Mouse (Mus musculus) liver, adult (tissue): ENCODE results near the gene Rps18.

ENCODE experiments used
- GATA4 ChIP-seq: IDR thresholded peaks from 2 replicates; pipeline ENCODE4 v1.6.1; 2014; ENCODE audit warnings: mild to moderate bottlenecking, low read length; ENCODE audit not compliant: insufficient replicate concordance

Rps18 gene

DNA sequence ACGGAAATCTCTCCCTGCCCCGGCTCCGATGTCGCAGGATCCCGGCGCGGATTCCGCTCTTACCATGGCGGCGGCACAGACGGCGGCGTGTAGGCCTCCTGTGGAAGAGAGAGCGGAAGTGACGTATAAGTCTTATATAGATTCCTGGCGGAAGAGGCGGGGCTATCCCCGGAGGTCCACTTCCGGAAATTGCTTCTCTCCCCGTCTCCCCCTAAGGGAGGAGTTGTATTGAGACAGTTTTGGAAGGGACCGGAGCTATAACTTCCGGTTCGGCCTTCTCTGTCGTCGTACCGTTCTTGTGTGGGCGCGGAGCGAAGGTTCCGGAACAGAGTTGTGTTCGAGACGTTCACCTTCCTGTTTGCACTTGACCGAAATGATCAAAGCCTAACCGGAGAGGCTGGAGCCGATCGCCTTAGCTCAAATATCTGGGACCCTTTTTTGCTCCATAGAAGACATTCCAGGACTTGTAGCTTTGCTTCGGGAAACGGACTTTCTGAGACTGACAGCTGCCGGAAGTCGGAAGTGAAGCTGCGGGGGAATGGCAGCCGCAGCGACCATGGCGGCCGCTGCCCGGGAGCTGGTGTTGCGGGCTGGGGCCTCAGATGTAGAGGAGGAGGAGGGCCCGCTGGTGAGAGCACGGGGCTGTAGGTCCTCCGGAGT lies at the start of gene Rps18, which contains the start of gene Vps52:
Gene Rps18, minus strand, starts transcription at position 447 of the 660 bp plus-strand sequence.
Gene Vps52, plus strand, starts transcription at position 258 of the 660 bp plus-strand sequence.
- no peak for TF ChIP-seq GATA4

DNA sequence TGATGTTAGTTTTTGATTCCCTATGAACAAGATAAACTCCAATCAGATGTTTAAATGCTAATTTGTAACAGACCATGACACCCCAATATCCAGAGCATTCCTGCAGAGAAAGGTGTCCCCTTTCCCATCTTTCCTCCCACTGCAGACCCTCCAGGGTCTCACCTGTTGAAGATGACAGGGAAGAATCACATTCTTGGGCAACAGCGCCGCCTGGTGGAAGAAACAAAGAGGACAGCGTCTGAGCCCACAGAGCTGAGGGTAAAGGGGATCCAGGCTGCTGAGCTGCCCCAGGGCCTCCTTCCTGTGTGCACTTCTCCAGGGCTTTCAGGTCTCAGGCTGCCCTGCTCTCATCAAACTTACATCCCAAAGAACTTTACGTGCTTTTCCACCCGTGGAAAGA lies 47.6 kb upstream of the Rps18 start:
- TF ChIP-seq GATA4: no peak

DNA sequence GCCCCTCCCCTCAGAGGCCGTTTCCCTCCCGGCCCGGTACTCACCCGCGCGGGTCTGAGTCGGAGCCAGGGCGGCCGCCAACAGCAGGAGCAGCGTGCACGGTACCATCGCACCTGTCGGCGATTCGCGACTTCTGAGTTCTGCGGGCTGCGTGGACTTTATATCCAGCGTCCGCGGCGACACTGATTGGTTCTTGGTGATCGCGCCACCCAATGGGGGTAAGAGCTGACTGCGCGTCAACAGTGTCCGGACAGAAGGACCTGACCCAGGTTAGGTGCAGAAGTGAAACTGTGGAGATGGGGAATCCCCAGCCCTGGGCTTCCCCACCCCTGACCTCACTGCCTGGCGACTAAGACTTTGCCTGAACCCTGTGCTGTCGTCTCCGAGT lies 44.3 kb upstream of the Rps18 start, which contains the start of gene H2-K1:
Gene H2-K1, minus strand, starts transcription at position 198 of the 388 bp plus-strand sequence.
- peak; percentile 34; the same call in 1 of the 2 replicates for TF ChIP-seq GATA4

DNA sequence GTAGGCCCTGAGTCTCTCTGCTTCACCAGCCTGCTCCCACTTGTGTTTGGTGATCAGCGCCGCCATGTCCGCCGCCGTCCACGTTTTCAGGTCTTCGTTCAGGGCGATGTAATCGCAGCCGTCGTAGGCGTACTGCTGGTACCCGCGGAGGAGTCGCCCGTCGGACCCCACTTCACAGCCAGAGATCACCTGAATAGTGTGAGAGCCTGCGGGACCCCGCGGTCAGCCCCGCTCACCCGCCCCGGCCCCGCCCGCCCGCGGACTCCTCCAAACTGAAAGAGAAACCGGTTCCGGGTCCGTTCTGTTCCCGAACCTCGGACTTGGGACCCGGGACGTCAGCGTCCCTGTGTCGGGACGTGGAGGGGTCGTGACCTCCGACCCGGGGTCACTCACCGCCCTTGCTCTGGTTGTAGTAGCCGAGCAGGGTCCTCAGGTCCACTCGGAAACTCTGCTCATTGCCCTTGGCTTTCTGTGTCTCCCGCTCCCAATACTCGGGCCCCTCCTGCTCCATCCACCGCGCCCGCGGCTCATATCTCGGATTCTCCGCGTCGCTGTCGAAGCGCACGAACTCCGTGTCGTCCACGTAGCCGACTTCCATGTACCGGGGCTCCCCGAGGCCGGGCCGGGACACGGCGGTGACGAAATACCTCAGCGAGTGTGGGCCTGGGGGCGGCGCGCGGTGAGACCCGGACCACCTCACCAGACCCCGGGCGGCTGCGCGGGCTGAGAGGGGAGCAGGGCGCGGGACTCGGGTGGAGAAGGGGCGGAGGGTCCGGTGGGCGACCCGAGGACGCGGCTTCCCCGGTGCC lies 43.7 kb upstream of the Rps18 start:
- no peak for TF ChIP-seq GATA4

DNA sequence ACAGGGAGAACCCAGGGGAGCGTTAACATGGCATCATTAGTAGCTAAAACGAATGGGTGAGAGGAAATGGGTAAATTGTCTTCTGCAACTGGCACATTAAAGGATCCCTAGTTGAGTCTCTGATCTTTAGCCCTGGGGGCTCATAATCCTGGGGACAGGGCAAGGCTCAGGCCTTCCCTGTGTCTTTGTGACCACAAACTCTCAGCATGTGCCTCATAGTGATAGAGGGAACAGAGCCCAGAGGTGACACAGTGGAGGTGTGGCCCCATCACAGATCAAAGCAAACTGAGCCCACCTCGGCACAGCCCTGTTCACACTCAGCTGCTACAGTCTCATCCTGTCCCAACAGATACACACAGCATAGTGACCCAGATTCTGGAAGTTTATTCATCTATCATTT lies 39.9 kb upstream of the Rps18 start:
- no peak for TF ChIP-seq GATA4

DNA sequence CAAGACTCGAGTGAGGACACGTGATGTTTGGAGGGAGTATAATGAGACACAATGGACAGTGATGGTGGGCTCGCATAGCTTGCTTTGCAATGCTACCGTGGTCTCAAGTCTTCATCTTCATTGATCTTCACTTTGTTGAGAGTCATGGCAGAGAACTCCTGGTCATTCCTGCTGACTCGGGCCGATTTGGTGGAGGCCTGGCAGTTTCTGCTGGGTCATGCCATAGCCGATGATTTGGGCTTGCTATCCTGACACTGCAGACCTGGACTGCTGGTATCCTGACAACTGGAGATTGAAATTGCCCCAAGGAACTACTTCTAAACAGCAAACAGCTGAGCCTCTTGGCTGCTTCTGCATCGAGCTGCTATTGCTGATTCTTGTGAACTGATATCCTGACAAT lies 39.2 kb upstream of the Rps18 start:
- TF ChIP-seq GATA4: no peak

DNA sequence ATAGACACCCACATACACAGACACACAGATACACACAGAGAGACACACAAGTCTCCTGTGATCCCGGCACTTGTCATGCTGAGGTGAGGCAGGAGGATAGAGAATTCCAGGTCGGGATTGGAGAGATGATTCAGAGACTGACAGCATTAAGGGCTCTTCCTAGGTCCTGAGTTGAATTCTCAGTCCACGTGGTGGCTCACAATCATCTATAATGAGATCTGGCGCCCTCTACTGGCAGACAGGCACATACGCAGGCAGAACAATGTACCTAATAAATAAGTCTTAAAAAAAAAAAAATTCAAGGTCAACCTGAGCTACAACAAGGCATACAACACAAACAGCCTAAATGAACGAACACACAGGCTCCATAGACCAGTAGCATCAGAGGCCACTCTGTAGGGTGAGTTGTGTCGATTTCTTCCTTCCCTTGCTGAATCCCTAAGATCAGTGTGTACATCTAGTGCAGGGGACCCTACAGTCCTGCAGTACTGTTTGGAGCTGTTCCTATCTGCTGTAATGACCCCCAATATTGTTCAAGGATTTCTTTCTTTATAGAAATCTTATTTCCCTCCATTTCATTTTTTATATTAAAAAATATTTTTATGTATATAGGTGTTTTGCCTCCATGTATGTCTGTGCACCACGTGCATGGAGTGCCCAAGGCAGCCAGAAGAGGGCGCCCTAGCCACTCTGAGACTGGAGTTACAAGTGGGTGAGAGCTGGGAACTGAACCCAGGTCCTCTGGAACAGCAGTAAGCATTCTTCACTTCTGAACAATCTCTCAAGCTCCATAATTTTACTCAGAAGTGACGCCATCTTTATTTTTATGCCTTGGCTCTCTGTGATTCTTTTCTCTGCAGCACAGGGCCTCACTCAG lies 36.2 kb upstream of the Rps18 start:
- no peak for TF ChIP-seq GATA4

DNA sequence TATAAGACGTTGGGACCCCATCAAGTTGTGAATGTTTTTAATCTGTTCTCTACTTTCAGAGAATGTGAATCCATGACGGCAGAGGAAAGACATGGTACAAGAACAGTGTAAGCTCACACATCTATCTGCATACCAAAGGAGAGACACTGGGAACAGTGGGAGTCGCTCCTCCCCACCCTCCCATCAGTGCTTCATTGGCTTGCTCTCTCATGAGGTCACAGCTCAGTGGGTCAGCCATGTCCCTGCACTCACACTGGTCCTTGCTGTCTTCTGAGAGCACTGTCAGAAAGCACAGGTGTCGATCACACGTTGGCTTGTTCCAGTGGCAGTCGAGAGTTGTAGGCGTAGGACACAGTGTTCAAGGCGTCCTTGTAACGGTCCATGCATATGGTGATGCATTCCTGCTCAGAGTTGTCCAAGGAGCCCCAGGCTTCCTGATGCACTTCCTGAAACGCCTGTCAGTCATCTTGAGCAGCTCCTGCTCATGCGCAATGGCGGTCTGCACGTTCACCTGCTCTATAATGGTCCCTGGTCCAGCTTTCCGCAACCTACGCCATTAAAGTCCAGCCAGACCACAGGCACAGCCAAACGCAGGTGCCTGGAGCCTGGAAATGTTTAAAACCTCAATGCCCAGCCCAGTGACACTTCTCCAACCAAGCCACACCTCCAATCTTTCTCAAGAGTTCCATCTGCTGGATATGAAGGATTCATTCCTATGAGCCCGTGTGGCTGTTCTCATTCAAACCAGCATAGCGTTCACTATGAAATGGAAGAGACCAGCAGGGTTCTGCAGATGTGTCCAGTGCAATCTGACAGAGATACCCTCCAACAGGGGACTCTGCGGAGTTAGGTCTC lies 24.6 kb upstream of the Rps18 start:
- no peak for TF ChIP-seq GATA4

DNA sequence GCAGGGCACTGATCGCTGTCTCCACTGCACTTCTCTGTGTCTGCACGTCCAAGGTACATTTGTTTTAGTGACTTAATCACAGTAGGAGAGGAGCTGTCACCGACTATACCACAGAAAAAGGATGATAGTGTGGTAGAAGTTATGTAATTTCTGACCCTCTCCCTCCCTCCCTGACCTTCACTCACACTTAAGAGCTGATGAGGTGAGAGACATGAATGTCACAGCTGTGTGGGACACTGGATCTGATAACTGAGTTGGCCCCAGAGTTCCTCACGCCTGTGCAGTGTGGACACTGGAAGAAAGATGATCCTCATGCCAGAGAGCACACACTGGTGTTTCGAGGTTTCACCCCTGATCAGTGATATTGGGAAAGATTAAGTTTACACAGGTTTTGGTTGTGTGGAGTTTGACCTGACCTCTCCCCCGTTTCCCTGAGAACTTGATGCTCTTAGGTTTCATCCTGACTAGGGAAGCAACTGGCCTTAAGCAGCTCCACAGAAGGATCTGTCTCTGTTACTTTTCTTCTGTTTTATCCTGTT lies 23.8 kb upstream of the Rps18 start:
- peak; percentile 97 for TF ChIP-seq GATA4

DNA sequence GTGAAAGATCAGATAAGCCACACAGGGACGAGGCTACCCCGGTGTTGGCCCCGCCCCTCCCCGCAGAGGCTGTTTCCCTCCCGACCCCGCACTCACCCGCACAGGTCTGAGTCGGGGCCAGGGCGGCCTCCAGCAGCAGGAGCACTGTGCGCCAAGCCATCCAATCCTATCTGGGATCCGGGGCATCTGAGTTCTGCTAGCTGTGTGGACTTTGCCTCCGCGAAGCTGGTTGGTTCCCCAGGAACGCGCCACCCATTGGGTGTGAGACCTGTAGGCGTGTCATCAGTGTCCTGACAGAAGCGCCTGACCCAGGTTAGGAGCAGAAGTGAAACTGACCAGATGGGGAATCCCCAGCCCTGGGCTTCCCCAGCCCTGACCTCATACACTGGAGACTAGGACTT lies 22.8 kb upstream of the Rps18 start:
- TF ChIP-seq GATA4: peak; percentile 68; the same call in 1 of the 2 replicates

DNA sequence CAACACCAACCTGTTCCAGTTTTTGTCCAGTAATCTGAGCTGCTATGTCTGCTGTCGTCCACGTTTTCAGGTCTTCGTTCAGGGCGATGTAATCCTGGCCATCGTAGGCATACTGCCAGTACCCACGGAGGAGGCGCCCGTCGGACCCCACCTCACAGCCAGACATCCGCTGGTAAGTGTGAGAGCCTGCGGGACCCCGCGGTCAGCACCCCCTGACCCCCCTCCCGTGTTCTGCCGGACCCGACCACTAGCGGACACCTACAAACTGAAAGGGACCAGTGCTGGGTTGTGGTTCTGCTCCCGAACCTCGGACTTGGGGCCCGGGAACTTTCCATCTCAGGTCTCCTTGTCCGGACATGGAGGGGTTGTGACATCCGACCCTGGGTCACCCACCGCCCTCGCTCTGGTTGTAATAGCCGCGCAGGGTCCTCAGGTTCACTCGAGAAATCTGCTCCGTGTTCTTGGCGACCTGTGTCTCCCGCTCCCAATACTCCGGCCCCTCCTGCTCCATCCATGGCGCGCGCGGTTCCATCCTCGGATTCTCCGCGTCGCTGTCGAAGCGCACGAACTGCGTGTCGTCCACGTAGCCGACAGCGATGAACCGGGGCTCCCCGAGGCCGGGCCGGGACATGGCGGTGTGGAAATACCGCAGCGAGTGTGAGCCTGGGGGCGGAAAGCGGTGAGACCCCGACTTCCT lies 22.2 kb upstream of the Rps18 start:
- no peak for TF ChIP-seq GATA4

DNA sequence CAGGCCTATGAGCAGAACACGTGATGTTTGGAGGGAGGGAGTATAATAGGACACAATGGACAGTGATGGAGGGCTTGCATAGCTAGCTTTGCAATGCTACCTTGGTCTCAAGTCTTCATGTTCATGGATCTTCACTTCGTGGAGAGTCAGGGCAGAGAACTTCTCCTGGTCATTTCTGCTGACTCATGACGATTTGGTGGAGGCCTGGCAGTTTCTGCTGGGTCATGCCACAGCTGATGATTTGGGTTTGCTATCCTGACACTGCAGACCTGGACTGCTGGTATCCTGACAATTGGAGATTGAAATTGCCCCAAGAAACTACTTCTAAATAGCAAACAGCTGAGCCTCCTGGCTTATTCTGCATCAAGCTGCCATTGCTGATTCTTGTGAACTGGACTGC lies 17.8 kb upstream of the Rps18 start:
- no peak for TF ChIP-seq GATA4

DNA sequence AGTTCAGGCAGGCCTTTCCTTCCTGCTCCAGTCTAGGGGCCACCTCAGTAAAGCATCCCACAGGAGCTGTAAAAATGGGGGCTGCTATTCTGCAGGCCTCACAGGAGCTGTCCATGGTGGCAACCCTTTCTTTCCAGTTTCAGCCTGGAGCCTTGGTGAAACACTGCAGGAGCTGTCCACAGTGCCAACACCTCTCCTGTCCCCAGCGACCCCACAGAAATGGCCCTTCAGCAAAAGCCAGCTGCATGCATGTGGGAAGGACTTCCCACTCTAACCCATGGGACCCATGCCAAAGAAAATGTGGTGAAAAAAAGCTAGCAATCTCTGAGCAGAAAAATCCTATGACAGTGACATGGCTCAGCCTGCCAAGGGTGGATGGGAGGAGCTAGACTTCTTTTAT lies 16.9 kb upstream of the Rps18 start:
- no peak for TF ChIP-seq GATA4

DNA sequence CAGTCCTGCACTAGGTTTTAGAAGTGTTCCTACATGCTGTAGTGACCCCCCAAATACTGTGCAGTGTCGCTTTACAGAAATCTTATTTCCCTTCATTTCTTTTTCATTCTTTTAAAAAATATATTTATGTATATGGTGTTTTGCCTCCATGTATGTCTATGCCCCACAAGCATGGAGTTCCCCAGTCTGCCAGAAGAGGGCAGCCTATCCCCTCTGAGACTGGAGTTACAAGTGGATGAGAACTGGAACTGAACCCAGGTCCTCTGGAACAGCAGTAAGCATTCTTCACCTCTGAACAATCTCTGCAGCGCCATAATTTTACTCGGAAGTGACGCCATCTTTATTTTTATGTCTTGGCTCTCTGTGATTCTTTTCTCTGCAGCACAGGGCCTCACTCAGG lies 13.6 kb upstream of the Rps18 start:
- TF ChIP-seq GATA4: no peak
